Mouse (Mus musculus): ENCODE data around the gene Hils1. TPM values are rescaled to one million over a fixed set of nuclear protein-coding genes. Genes with fewer than 3 reads are reported as not detected.

The Hils1 gene
- total RNA-seq, 2 experiments from 2014 or later: not detected

DNA sequence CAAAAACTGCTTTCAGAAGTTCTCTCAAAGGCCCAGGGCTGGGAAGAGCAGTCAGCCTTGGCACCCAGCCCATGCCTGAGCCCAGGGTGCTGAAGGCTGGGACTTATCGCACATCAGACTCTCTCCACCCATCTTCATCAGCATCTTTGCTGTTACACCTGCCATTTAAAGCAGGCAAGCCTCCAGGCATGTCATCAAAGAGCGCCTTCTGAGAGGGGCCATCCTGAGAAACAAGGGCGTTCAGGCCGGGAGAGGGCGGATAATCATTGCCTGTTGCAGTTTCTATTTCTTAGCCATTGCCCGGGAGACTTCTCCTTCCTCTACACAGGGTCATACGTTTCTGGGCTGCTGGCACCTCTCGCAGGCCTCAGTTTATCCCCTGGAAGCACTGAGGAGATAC lies 20.5 kb downstream of the Hils1 start:
- DNase-seq (ENCODE audit: low spot score in 2 of 2): peak in 1 of 2 experiments; percentile 38

DNA sequence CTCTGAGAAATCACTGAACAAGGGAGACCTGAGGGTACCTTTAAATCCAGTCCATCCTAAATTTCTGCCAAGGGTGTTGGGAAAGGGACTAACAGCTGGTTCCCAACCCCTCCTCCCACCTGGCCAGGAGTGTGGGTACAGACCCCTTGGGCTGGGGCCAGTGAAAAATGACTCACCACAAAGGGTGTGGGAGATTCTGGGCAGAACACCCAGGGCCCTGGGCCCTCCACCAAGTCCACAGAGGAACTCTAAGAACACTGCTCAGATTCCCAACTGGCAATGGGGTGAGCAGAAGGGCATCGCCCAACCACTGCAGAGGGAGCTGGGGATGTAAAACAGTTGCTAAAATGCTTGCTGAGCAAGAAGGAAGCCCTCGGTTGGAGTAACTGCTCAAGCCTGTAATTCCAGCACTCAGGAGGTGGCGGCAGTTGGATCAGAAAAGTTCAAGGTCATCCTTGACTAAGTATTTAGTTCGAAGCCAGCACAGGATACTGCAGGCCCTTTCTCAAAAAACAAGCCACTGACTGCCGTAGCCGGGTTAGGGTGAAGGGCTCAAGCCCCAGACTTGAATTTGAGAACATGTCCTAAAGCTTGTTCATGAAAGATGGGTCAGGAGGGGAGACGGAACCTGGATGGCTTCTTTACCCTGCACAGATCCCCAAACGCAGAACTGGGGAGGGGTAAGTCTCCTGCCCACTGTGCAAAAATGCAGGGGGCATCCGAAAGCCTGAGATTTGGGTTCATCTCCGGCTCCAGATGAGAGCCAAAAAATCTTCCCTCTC lies 21.6 kb downstream of the Hils1 start:
- DNase-seq (ENCODE audit: low spot score in 2 of 2): peak; percentile 24 to 29

DNA sequence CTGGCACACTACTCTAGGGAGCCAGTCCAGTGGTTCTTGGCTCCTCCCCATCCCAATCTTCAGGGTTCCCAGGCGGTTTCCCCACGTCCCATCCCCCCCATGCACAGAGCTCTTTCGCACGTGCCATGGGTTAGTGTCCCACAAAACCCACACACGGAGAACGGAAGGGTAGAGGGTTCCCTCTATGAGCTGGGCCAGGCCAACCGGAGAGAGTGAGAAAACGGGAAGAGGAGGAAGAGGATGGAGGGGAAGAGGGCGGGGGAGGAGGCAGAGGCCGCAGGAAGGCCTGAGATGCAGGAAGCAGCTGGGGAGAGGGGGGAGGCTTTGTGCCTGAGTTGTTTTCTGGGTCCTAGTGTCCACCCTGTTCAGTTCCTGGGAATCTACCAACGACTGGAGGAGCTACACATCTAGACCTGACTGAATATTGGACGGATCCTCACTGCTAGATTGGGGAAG lies 22.2 kb downstream of the Hils1 start:
- peak; percentile 64 for DNase-seq (ENCODE audit: low spot score in 2 of 2)

DNA sequence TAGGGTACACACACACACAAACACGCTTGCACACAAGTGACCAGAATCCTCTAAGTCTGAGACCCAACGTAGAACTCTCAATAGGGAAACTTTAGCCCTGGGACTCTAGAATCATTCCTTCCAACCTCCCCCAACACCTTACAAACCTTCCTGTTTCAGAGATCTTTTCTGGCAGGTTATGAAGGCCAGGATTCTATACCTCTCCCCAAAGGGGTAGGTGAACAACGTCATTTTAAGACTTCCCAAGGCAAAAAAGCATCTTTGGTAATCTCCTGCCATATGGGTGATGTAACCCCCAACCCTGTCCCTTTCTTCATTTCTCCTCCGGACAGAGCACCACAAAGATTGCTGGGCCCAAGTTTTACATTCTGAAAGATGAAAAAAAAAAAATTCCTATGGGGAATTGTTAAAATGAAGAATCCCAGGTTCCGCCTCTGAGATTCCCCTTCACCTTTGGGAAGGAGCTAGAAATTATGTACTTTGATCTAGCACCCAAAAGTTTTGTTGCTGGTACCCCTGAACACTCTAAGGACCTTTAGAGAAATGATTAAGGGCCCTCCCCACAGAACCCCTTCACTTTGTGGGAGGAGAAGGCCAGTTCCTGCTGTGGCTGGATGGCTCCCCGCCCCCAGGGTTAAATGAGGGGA lies 22.8 kb downstream of the Hils1 start:
- no peak for DNase-seq (ENCODE audit: low spot score in 2 of 2)

DNA sequence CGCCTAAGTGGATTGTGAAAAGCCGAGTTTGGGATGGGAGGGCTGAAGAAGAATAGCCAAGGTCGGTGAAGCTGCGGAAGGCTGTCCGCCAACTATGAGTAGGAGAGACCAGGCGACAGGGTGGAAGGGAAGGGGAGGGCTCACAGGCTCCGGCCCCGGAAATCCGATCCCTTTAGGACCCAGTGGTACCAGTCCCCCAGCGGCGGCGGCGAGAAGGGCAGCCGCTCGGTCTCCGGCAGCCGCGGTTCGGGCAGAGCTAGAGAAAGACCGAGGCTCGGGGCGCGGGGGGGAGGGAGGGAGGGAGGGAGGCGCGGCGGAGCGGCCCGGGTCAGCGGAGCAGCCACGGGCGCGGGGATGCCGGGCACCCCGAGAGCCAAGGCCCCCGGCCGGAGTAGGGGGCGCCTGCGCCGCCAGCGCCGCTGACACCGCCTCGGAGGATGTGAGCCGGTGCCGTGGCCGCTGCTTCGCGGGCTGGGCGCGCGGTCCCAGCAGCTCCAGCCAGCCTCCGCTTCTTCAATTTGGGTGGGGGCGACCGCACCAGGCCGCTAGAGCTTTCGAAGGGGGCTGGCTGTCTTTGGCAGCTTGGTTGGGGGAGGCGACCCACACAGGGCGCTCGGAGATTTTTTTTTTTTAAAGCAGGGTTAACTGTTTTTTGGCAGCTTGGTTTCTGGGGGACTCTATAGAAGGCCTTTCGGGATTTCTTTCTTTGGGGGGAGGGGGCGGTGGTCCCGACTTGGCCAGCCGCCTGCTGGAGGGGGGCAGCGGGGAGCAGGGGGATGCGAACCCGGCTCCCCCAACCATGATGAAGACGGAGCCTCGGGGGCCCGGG lies 23.6 kb downstream of the Hils1 start, which contains the start of gene Ppp1r9b:
TSS of gene Ppp1r9b (plus strand) at position 287 of the 829 bp plus-strand sequence.
- DNase-seq (ENCODE audit: low spot score in 2 of 2): peak; percentile 95 to 96

DNA sequence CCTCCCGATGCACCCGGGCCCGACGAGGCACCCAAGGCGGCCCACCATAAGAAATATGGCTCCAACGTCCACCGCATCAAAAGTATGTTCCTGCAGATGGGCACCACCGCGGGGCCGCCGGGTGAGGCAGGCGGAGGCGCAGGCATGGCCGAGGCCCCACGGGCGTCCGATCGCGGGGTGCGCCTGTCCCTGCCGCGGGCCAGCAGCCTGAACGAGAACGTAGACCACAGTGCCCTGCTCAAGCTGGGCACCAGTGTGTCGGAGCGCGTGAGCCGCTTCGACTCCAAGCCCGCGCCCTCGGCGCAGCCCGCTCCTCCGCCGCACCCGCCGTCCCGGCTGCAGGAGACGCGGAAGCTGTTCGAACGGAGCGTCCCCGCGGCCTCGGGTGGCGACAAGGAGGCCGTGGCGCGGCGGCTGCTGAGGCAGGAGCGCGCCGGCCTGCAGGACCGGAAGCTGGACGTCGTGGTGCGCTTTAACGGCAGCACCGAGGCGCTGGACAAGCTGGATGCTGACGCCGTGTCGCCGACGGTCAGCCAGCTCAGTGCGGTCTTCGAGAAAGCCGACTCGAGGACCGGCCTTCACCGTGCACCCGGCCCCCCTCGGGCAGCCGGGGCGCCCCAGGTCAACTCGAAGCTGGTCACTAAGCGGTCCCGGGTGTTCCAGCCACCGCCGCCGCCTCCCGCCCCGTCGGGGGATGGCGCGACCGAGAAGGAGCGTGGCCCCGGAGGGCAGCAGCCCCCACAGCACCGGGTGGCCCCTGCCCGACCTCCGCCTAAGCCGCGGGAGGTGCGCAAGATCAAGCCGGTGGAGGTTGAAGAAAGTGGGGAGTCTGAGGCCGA lies 24.5 kb downstream of the Hils1 start:
- peak; percentile 66 for DNase-seq (ENCODE audit: low spot score in 2 of 2)

DNA sequence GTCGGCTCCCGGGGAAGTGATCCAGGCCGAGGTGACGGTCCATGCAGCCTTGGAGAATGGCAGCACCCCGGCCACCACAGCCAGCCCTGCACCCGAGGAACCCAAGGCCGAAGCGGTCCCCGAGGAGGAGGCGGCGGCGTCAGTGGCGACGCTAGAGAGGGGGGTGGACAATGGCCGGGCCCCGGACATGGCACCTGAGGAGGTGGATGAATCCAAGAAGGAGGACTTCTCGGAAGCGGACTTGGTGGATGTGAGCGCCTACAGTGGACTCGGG lies 25.0 kb downstream of the Hils1 start:
- peak in 1 of 2 experiments; percentile 54 for DNase-seq (ENCODE audit: low spot score in 2 of 2)

DNA sequence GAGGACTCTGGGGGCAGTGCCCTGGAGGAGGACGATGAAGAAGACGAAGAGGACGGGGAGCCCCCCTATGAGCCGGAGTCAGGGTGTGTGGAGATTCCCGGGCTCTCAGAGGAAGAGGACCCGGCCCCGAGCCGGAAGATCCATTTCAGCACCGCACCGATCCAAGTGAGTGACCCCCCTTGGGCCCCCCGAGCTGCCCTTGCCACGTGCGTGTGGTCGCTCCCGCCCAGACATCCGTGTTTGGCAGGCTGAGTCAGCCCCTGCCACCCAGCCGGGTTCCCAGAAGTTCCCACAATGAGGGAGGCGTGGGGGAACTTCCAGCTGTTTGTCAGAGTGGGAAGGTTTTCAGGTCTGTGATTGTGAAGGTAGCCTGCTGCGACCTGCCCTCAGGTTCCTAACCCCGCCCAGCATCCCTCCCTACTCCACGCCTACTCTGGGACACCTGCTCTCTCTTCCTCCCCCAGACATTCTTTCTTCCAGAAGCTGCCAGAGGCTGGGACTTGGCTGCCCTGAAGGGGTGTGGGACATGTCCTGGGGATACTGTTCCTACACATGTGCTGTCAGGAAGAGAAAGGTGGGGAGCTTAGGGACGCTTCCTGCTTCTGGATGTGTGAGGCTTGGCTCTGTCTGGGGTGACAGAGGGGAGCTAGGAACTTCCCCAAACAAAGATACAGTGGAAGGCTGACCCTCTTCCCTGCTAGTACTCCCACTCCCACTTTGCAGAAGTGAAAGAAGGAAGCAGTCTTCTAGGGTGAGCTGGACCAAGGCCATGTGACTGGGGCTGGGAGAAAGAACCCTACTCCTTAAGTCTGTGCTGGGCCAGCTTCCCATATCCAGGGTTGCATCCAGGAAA lies 25.6 kb downstream of the Hils1 start:
- DNase-seq (ENCODE audit: low spot score in 2 of 2): peak; percentile 59

DNA sequence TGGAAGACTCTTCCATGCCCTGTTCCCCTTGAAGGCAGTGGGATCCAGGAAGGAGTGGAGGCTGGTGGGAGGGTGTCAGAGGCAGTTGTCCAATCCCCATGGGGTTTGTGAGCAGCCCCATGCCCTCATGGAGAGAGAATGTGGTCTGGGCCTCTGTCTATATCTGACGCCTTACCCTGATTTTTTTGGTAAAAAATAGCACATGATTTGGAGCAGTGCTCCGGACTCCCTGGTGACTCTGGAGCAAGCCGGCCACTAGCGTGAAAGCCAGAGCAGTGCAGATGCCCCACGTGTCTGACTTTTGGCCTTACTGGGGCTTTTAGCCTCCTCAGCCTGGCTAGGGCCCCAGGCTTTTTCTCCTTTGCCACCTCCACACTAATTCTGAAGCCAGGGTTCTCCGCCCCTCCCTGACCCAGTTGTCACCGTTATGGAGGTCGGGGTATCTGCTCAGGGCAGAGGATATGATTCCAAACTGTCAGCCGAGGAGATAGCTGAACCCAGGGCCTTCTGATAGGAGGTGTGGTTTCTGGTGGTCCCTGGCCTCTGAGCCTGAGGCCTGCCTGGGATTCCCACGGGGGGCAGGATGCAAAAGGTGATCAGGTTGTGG lies 26.9 kb downstream of the Hils1 start:
- peak in 1 of 2 experiments; percentile 24 for DNase-seq (ENCODE audit: low spot score in 2 of 2)

DNA sequence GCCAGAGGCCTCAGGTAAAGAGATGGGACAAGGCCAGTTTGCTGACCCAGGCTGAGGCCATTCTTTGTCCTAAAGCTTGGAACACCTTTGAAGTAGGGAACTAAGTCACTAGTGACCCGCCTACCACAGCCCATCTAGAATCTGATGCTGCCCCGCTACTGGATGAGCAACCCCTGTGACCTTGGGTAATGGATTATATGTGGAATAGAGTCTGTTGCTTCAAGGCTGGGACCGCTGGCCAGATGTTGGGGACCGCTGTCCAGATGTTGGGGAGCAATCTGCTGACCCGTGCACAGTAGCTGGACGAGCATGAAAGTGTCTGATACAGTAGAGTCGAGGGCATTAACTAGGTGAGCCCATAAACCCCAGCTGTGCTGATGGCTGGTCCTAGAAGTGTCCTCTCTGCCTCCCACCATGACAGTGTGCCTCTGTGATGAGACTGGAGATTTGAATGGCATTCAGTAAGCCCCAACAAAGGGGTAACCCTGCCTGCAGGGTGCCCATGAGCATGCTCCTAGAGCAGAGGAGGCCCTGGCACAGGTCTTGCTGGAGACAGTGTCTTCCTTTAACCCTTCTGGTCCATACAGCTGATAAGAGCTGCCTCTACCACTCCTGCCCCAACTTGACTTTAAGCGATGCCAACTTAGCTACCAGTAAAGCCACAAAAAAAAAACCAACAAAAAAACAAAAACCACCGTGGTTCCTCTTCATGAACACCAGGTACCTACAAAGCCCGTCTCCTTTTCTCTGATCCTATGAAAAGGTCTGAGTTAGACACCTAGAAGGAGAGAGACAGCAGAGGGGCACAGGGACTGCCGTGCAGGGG lies 27.8 kb downstream of the Hils1 start:
- peak in 1 of 2 experiments; percentile 27 for DNase-seq (ENCODE audit: low spot score in 2 of 2)

DNA sequence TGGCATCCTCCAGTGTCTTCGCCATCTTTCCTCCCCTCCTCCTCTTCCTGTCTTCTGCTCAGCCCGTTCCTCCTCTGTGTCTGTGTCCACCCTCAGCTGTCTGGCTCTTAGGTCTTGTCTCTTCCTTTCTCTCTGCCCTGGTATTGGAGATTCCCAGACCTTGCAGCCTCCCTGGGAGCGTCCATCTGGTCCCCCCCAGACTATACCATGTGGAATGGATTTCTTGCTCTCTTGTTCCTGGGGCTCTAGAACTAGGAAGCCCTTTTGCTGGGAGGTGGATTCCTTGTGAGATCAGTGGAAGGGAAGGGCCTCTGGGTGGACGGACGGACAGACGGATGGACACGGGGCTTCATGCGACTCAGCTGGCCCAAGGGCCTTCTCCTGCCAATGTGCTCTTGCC lies 28.7 kb downstream of the Hils1 start:
- no peak for DNase-seq (ENCODE audit: low spot score in 2 of 2)

DNA sequence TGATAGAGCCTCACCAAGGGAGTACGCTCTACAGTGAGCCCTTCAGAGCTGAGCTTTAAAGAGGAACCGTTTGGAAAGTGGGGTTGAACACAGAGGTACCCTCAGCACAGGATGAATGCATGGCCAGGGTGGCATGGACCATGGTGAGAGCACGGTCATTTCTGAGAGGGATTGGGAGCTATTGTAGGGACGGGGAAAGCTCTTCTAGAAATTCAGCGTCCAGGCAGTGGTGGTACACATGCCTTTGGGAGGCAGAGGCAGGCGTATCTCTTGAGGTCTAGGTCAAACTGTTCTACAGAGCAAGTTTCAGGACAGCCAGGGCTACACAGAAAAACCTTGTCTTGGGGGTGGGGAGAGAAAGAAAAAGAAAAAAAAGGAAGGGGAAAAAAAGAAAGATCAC lies 29.6 kb downstream of the Hils1 start:
- DNase-seq (ENCODE audit: low spot score in 2 of 2): no peak

DNA sequence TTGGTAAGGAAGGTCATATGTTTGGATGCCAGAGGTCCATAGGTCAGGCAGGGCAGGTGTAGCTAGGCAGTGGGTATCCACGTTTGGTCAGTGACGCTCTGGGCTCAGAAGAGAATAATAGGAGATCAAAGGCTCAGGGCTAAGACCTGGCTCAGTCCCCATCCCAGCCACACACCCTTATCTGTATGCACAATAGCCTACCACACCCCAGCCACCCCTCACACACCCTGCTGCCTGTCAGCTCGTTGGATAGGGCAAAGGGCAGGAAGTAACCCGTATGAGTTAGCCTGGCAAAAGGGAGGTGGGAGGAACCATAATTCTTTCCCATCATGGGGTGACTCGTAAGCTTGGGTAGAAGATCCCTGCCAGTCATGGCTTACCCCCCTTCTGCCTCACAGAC lies 30.2 kb downstream of the Hils1 start:
- peak in 1 of 2 experiments; percentile 19 for DNase-seq (ENCODE audit: low spot score in 2 of 2)

DNA sequence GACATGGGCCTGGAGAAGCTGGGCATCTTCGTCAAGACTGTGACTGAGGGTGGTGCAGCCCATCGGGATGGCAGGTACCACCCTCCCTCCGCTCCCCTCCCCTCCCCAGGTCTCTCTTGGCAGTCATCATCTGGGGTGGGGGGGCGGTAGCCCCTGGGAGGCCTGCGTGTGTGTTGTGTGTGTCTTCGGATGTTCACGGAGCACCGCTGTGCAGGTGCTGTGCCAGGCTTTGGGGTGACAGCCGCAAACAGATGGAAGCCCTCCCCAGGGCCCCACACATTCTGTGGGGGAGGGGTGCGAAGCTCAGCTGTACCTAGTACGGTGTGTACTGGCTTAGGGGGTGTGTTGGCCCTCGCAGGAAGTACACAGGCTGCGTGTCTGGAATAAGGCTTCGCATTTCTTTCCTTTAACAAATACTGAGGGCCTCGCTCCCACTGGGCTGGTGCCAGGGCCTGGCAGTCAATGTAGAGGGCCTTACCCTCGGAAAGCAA lies 30.7 kb downstream of the Hils1 start:
- peak in 1 of 2 experiments; percentile 28 for DNase-seq (ENCODE audit: low spot score in 2 of 2)

DNA sequence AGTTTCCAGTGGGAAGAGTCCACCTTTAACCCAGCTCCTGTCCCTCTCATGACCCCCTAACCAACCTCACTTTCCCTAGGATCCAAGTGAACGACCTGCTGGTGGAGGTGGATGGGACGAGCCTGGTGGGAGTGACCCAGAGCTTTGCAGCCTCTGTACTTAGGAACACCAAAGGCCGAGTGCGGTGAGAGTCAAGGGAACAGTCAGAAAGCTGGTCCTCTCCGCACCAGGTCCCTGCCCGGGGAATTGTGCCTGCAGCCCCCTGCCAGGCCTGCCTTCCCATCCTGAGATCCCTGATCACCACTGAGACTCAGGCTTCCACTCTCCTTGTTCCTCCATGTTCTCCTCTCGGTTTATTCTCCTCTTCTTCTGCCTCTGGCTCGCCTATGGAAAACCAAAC lies 32.7 kb downstream of the Hils1 start:
- DNase-seq (ENCODE audit: low spot score in 2 of 2): peak in 1 of 2 experiments; percentile 22

DNA sequence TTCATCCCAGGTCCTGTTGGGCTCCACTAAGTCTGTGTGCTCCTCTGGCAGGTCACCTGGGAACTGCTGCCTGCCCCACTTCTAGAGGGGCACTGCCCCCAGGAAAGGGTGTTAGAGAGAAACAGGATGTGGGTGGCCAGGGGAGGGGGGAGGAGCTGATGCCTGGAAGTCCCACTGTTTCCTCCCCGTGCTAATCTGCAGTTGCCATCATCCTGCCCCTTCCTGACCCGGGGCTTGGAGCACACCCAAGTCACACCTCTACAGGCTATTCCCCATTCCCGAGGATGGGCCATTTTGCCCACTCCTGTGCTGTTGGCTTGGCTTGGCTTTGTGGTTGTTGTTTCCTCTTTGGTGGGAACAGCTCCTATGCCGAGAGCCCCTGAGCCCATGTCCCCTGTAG lies 33.2 kb downstream of the Hils1 start:
- DNase-seq (ENCODE audit: low spot score in 2 of 2): peak; percentile 39 to 45

DNA sequence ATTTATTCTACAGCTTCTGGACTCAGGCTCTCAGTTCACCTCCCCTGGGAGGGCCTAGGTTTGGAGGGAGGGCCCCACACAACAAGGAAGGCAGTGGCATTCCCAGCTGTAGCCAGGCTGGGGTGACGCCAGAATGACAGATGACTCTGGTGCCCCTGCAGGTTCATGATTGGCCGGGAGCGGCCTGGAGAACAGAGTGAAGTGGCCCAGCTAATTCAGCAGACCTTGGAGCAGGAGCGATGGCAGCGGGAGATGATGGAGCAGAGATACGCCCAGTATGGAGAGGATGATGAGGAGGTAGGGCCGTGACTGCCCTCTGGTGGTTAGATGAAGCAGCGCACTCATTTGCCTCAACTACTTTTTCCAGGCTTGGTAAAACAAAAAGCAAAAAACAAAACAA lies 33.7 kb downstream of the Hils1 start:
- peak; percentile 71 for DNase-seq (ENCODE audit: low spot score in 2 of 2)

DNA sequence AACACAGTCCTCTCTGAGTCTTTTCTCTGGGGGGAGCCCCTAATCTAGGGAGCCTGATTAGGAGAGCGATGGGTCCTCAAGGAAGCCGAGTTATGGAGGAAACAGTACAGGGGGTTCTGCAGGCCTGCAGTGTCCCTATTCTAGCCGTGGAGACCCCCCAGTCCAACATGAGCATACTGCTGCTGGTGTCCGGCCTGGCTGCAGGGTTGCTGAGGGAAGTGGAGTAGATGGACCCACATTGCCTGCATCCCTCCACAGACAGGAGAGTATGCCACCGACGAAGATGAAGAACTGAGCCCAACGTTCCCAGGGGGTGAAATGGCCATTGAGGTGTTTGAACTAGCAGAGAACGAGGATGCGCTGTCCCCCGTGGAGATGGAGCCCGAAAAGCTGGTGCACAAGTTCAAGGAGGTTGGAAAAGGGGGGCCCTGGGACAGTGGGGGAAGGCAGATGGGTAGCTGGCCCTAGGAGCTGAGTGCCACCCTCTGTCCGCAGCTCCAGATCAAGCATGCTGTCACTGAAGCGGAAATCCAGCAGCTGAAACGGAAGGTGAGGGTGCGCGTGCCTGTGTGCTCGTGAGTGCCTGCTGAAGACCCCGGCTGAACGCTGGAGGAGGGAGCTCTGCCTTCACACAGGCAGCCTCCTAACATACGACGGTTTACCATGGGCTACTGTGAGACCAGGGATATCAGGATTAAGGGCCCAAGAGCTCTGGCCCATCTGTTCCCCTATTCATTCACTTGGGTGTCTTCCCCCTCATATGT lies 34.4 kb downstream of the Hils1 start:
- peak in 1 of 2 experiments; percentile 28 for DNase-seq (ENCODE audit: low spot score in 2 of 2)

Data from adrenal gland, adult 18-20 months (tissue).